Mouse (Mus musculus) liver, embryonic 11.5 days (tissue): ENCODE results near the gene Eno1. TPM values are rescaled to one million over a fixed set of nuclear protein-coding genes. Genes with fewer than 3 reads are reported as not detected.

Source experiments
- ATAC-seq: fragments of 200-750 bp; cut with Nextera tagmentation; replicated peaks from 2 replicates; pipeline ENCODE4 v1.8.0; 2017; ENCODE audit warnings: moderate number of reproducible peaks, mild to moderate bottlenecking, moderate TSS enrichment, moderate library complexity; ENCODE audit not compliant: low FRiP score
- DNase-seq: peaks from one replicate; pipeline ENCODE4 v3.0.0-alpha.2; 2017; ENCODE audit warnings: low spot score
- H3K27ac ChIP-seq: fragments of 300-500 bp; sonication (generic); 2 replicates; pipeline ENCODE4 v1.5.1; 2014; ENCODE audit warnings: mild to moderate bottlenecking, low read depth, low read length, control low read depth
- H3K27me3 ChIP-seq: fragments of 300-500 bp; sonication (generic); replicated peaks from 2 replicates; pipeline ENCODE4 v1.6.1; 2014; ENCODE audit warnings: low read length, mixed read lengths; ENCODE audit not compliant: control insufficient read depth, insufficient read depth
- H3K36me3 ChIP-seq: fragments of 300-500 bp; sonication (generic); 2 replicates; pipeline ENCODE4 v1.6.1; 2014; ENCODE audit warnings: mild to moderate bottlenecking, low read length, moderate library complexity, mixed read lengths; ENCODE audit not compliant: control insufficient read depth, insufficient read depth
- H3K4me1 ChIP-seq: fragments of 300-500 bp; sonication (generic); replicated peaks from 2 replicates; pipeline ENCODE4 v1.6.1; 2014; ENCODE audit warnings: low read length, mixed read lengths; ENCODE audit not compliant: control insufficient read depth, insufficient read depth
- H3K4me2 ChIP-seq: fragments of 300-500 bp; sonication (generic); 2 replicates; pipeline ENCODE4 v1.6.1; 2014; ENCODE audit warnings: mild to moderate bottlenecking, control low read depth, moderate library complexity
- H3K4me3 ChIP-seq: fragments of 300-500 bp; sonication (generic); 2 replicates; pipeline ENCODE4 v1.5.1; 2014; ENCODE audit warnings: low read depth, low read length, control low read depth
- H3K9ac ChIP-seq: fragments of 300-500 bp; sonication (generic); 2 replicates; pipeline ENCODE4 v1.6.1; 2014; ENCODE audit warnings: low read depth, low read length, control low read depth
- H3K9me3 ChIP-seq: fragments of 300-500 bp; sonication (generic); 2 replicates; pipeline ENCODE4 v1.6.1; 2016; ENCODE audit warnings: low read length, inconsistent platforms, mixed read lengths; ENCODE audit not compliant: control insufficient read depth
- WGBS: fragments of 180-500 bp; shearing (Covaris S2); extraction: QIAGEN DNeasy Blood & Tissue Kit; methylation state at CpG from one replicate; pipeline ENCODE4 v1.1.7; 2014; 5-methylcytosine and 5-hydroxymethylcytosine counted together
- polyA plus RNA-seq: library from polyadenylated mRNA; unstranded; fragments of >200 nt; fragmentation: Nextera tagmentation; extraction: Ambion mirVana; gene quantifications from 2 replicates; pipeline ENCODE4 v1.2.1, GENCODE M21; 2014

Eno1 gene
- polyA plus RNA-seq, 1 experiment from 2014 or later, result 2,392 TPM

DNA sequence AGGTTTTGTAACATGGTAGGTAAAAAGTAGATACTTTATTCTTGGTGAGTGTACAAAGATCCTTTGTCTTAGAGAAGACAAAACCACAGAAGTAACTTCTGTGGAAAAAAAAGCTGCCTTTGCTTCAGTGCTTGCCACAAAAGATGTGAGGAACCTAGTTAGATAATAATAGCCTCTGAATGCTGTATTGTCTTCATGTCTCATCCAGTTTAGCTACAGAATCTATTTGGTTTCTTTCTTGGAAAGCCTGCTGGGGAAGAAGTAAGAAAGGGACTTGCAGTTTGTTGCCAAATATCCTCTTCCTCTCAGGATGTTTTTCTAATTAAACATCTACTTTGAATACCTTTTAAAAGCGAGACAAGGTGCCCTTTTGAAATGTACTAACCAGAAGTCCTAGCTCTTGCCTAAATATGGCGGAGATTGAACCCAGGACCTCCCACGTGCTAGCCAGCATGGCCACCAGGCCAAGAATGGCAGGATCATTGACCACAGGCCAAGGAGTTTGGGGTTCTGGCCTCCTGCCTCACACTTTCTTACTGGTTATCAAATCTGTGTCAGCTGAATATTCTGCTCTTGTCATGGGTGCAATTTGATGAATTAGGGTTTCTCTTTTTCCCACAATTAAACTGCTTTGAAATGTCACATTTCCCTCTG is 2.0 kb downstream of the Eno1 start:
- peaks cover 38% of the 10 kb centered on the region for H3K36me3 ChIP-seq
- peak overlapping the region; percentile 71 for H3K4me3 ChIP-seq
- no peak for DNase-seq
- H3K4me1 ChIP-seq, result peaks cover 48% of the 10 kb centered on the region
- H3K27ac ChIP-seq, result peak overlapping the region; percentile 82
- H3K27me3 ChIP-seq, result no peaks in the 10 kb centered on the region
- peak overlapping the region; percentile 93 for H3K4me2 ChIP-seq
- H3K9ac ChIP-seq, result peak overlapping the region; percentile 90
- WGBS, result 4% methylated on average over 3 of the region's 3 CpGs
- ATAC-seq, result no peak
- no peaks in the 10 kb centered on the region for H3K9me3 ChIP-seq

GRCm38 (mm10) chr4:150239087-150239480 is 2.6 kb downstream of the Eno1 start:
- Histone ChIP-seq H3K9ac (peak overlapping the region; percentile 90), H3K4me3 (peak overlapping the region; percentile 71), H3K36me3 (peaks cover 39% of the 10 kb centered on the region), H3K4me1 (peaks cover 48% of the 10 kb centered on the region), H3K27me3 (no peaks in the 10 kb centered on the region), H3K9me3 (no peaks in the 10 kb centered on the region), H3K4me2 (peak overlapping the region; percentile 93), H3K27ac (peak overlapping the region; percentile 82)
- ATAC-seq (no peak), DNase-seq (no peak)
- WGBS, result 22% methylated on average over 5 of the region's 5 CpGs

GRCm38 (mm10) chr4:150239503-150239902 is 3.0 kb downstream of the Eno1 start:
- 22% methylated on average over 6 of the region's 6 CpGs for WGBS

DNA sequence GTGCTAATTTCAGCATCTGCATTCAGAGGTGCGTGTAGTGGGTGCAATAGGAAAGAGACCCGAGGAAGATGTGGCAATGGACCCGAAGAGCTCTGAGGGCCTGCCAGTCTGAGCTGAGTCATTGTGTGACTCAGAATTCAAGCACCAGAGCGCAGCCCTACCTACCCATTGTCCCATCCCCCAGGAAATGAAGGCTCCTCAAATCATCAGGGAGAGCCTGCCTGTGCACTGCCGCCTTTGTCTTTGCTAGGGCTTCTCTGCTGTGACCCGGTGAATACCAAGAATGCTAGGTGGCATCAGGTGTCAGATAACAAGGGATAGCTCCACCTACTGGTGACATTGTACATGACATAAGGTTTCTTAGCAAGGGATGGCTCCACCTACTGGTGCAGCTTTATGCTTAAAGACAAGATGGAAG is 3.4 kb downstream of the Eno1 start:
- WGBS, result 13% methylated on average over 6 of the region's 6 CpGs
- Histone ChIP-seq H3K4me3 (peak overlapping the region; percentile 71), H3K9ac (peak overlapping the region; percentile 90; the same call in 1 of the 2 replicates), H3K27me3 (no peaks in the 10 kb centered on the region), H3K4me2 (peak overlapping the region; percentile 93), H3K27ac (no peak overlapping the region; the same call in 1 of the 2 replicates), H3K36me3 (peaks cover 46% of the 10 kb centered on the region), H3K4me1 (peaks cover 42% of the 10 kb centered on the region), H3K9me3 (no peaks in the 10 kb centered on the region)
- peak; percentile 75 for DNase-seq
- peak; percentile 10 for ATAC-seq

More at GRCm38 (mm10) chr4:150239503-150239902, 3.0 kb downstream of the Eno1 start:
- Histone ChIP-seq H3K27me3 (no peaks in the 10 kb centered on the region), H3K27ac (peak overlapping the region; percentile 82; the same call in 1 of the 2 replicates), H3K36me3 (peaks cover 42% of the 10 kb centered on the region), H3K9me3 (no peaks in the 10 kb centered on the region), H3K4me2 (peak overlapping the region; percentile 93), H3K4me3 (peak overlapping the region; percentile 71), H3K4me1 (peaks cover 46% of the 10 kb centered on the region), H3K9ac (peak overlapping the region; percentile 90)
- ATAC-seq, result no peak
- DNase-seq, result no peak

- ATAC-seq, result no peak
- Histone ChIP-seq H3K27ac (no peak overlapping the region), H3K4me3 (peak overlapping the region; percentile 71; the same call in 1 of the 2 replicates), H3K36me3 (peaks cover 47% of the 10 kb centered on the region), H3K27me3 (no peaks in the 10 kb centered on the region), H3K9me3 (no peaks in the 10 kb centered on the region), H3K4me1 (peaks cover 37% of the 10 kb centered on the region), H3K4me2 (peak overlapping the region; percentile 93), H3K9ac (no peak overlapping the region)
- 63% methylated on average over 1 of the region's 1 CpGs for WGBS
- no peak for DNase-seq
These were observed 3.9 kb downstream of the Eno1 start for GRCm38 (mm10) chr4:150240381-150240886.

- WGBS, result 74% methylated on average over 4 of the region's 4 CpGs
- DNase-seq (no peak), ATAC-seq (no peak)
- Histone ChIP-seq H3K4me2 (no peak overlapping the region; the same call in 1 of the 2 replicates), H3K9me3 (no peaks in the 10 kb centered on the region), H3K9ac (peak overlapping the region; percentile 44), H3K27ac (no peak overlapping the region), H3K27me3 (no peaks in the 10 kb centered on the region), H3K4me3 (no peak overlapping the region), H3K4me1 (peaks cover 36% of the 10 kb centered on the region), H3K36me3 (peaks cover 58% of the 10 kb centered on the region)
These were observed 5.2 kb downstream of the Eno1 start for GRCm38 (mm10) chr4:150241708-150242107.

DNA sequence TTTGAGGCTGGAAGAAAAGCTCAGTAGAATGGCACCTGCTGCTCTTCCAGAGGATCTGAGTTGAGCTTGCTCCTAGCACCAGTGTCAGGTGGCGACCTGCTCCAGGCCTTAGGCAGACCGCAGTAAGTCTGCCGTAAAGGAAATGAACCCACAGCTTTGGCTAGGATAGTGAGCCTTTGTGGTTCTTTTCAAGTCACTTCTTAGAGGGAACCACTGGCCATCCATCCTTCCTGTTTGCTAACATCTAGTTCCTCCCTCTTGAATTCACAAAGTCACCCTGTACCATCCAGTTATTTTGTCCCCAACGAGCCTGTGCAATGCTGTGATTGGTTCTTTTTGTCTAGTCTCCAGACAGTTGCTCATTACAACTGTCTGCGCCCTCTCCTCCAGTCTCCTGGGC is 6.2 kb downstream of the Eno1 start:
- WGBS, result 69% methylated on average over 5 of the region's 5 CpGs
- Histone ChIP-seq H3K4me1 (peaks cover 36% of the 10 kb centered on the region), H3K27ac (no peak overlapping the region)

GRCm38 (mm10) chr4:150245876-150246275 is 9.4 kb downstream of the Eno1 start:
- H3K4me2 ChIP-seq, result no peak overlapping the region
- no peak overlapping the region for H3K9ac ChIP-seq
- WGBS, result 63% methylated on average over 2 of the region's 2 CpGs
- no peaks in the 10 kb centered on the region for H3K27me3 ChIP-seq
- H3K9me3 ChIP-seq, result no peaks in the 10 kb centered on the region
- H3K4me1 ChIP-seq, result peaks cover 15% of the 10 kb centered on the region; the same call in 1 of the 2 replicates
- H3K4me3 ChIP-seq, result no peak overlapping the region
- ATAC-seq, result no peak
- H3K27ac ChIP-seq, result no peak overlapping the region; the same call in 1 of the 2 replicates
- no peak for DNase-seq
- H3K36me3 ChIP-seq, result peaks cover 77% of the 10 kb centered on the region

More for the DNA sequence above, 6.2 kb downstream of the Eno1 start:
- H3K4me3 ChIP-seq, result no peak overlapping the region
- no peak overlapping the region for H3K4me2 ChIP-seq
- no peaks in the 10 kb centered on the region for H3K9me3 ChIP-seq
- H3K27me3 ChIP-seq, result no peaks in the 10 kb centered on the region
- DNase-seq, result no peak
- no peak overlapping the region for H3K9ac ChIP-seq
- no peak for ATAC-seq
- H3K36me3 ChIP-seq, result peaks cover 68% of the 10 kb centered on the region

DNA sequence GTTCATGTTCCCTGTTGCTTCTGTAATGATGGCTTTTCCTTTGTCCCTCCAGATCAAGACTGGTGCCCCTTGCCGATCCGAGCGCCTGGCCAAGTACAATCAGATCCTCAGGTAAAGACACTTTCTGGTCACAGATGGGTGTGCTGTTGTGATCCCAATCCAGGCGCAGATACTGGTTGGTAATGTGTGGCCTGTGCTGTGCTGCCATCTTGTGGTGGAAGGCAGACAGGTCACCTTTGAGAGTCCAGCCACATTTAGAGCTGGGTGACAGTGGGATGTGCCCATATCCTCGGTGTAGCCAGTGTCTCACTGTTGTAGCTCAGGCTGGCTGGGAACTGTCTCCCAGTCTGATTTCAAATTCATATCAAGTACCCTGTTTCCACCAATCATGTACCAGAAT is 11.5 kb downstream of the Eno1 start:
- H3K36me3 ChIP-seq, result peaks cover 64% of the 10 kb centered on the region
- WGBS, result 73% methylated on average over 5 of the region's 5 CpGs
- no peaks in the 10 kb centered on the region for H3K9me3 ChIP-seq
- H3K27ac ChIP-seq, result no peak overlapping the region
- DNase-seq, result no peak
- H3K4me1 ChIP-seq, result no peaks in the 10 kb centered on the region
- no peak overlapping the region for H3K9ac ChIP-seq
- peak; percentile 32; the same call in 1 of the 2 replicates for ATAC-seq
- no peak overlapping the region for H3K4me3 ChIP-seq
- no peaks in the 10 kb centered on the region for H3K27me3 ChIP-seq
- H3K4me2 ChIP-seq, result no peak overlapping the region
